Mouse (Mus musculus): ENCODE results near the gene Gimap4. TPM values are rescaled to one million over a fixed set of nuclear protein-coding genes. Genes with fewer than 3 reads are reported as not detected.

The Gimap4 gene
- polyA plus RNA-seq, 1 experiment from 2014 or later: 10.1 TPM

DNA sequence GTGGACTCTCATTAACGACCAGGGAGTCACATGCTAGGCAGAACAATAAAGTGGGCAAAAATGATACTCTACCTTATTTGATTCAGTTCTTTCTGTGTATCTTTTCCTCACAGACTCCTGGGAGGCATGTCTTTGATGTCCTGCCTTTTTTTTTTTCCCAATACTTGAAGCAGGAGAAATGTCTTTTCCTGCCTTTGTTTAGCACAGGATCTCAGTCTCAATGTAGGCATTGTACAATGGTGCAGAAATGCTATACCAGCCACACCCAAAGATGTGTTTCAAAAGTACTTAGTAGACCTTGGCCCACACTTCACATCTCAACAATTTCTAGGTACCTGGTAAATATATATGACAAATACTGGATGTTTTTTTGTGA, 13.2 kb downstream of the Gimap4 start:
- Histone ChIP-seq H3K27ac (no peak overlapping the region), H3K4me1 (no peaks in the 10 kb centered on the region; the same call in 1 of the 2 replicates), H3K4me3 (no peak overlapping the region), H3K36me3 (no peaks in the 10 kb centered on the region), H3K9me3 (replicated peaks) (no peaks in the 10 kb centered on the region), H3K27me3 (ENCODE audit: low read depth, poor library complexity, severe bottlenecking) (no peaks in the 10 kb centered on the region)
- WGBS: 61% methylated on average over 1 of the region's 1 CpGs
- no peak for DNase-seq (ENCODE audit: low spot score)

DNA sequence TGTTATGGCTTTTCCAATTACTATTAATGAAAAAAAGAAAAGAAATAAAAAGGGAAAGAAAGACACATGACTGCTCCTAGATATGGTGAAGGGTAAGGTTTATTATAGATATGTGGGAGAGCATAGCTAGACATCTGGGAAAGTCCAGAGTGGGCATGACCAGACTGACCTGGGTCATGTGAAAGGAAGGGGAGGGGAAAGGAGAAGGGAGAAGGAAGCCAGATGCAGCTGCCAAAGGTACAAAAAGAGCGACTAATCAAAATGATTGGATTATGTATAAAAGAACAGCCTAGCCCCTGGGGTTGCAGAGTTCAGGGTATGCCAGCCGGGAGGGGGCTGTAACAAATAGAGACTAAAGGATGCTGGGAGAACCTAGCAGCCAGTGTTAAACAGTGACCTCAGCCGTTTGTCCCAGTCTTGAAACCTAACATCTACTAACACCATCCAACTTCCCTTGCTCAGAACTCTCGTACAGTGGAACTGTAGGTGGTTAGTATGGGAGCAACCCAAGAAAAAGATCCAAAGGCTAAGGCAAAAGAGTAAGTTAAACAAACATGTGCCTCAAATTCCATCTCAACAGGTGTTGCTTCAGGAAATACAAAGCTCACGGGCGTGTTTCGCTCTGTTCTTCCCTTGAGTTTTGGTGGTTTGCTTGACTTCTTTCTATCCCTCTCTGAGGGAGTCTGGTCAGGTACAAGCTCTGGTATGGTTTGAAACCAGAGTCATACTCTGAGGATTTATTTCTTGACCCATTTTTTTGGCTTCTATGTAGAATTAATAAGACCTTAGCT, 13.9 kb downstream of the Gimap4 start:
- Histone ChIP-seq H3K4me1 (peaks cover 2% of the 10 kb centered on the region; the same call in 1 of the 2 replicates), H3K9me3 (replicated peaks) (no peaks in the 10 kb centered on the region), H3K27ac (no peak overlapping the region), H3K4me3 (no peak overlapping the region), H3K36me3 (no peaks in the 10 kb centered on the region), H3K27me3 (ENCODE audit: low read depth, poor library complexity, severe bottlenecking) (no peaks in the 10 kb centered on the region)
- 87% methylated on average over 7 of the region's 7 CpGs for WGBS
- DNase-seq (ENCODE audit: low spot score): peak; percentile 18

- H3K27ac ChIP-seq: no peak overlapping the region
- 85% methylated on average over 3 of the region's 3 CpGs for WGBS
- H3K27me3 ChIP-seq (ENCODE audit: low read depth, poor library complexity, severe bottlenecking): no peaks in the 10 kb centered on the region
- H3K36me3 ChIP-seq: no peaks in the 10 kb centered on the region
- no peaks in the 10 kb centered on the region for H3K9me3 ChIP-seq (replicated peaks)
- H3K4me3 ChIP-seq: no peak overlapping the region
- DNase-seq (ENCODE audit: low spot score): peak; percentile 18
- H3K4me1 ChIP-seq: peaks cover 2% of the 10 kb centered on the region; the same call in 1 of the 2 replicates
Observed at GRCm38 (mm10) chr6:48698888-48699287, 14.5 kb downstream of the Gimap4 start.

DNA sequence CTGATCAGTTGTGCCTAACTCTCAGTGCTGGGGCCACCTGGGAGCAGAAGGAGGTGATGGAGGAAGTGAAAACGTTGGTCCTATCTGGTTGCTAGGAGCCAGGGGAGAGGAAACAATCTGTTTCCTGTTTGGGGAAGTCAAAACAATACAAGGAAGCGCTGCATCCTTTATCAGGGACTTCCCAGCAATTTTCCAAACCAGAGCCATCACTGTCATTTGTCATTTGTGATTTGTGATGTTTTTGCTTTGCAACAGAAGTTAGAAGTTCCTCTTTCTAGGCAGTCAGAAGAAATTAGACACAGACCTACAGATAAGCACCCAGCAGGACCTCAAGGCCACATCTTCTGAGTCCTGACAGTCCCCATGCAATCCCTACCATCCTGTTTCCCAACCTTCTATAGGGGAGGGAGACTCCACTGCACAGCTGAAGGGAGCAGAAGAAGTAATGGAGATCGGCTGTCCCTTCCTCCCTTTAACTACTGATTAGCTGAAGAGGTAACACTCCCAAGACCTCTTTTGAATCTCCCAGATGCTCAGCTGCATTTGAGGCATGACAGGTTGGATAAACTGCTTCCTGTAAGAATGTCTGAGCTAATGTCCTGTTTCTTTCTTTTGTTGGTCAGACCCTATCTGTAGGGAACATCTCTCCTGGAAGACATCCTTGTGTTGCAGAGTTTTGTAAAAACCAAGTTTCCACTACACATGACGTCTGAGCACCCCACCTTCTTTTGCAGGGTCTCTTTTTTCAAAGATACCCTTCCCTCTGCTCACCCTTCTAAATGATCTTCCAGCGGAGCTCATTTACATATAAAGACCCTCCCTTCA, 16.1 kb downstream of the Gimap4 start:
- H3K9me3 ChIP-seq (replicated peaks): no peaks in the 10 kb centered on the region
- H3K4me1 ChIP-seq: peaks cover 2% of the 10 kb centered on the region; the same call in 1 of the 2 replicates
- DNase-seq (ENCODE audit: low spot score): peak; percentile 15
- no peaks in the 10 kb centered on the region for H3K27me3 ChIP-seq (ENCODE audit: low read depth, poor library complexity, severe bottlenecking)
- no peaks in the 10 kb centered on the region for H3K36me3 ChIP-seq
- no peak overlapping the region for H3K27ac ChIP-seq
- 62% methylated on average over 5 of the region's 5 CpGs for WGBS
- H3K4me3 ChIP-seq: no peak overlapping the region

DNA sequence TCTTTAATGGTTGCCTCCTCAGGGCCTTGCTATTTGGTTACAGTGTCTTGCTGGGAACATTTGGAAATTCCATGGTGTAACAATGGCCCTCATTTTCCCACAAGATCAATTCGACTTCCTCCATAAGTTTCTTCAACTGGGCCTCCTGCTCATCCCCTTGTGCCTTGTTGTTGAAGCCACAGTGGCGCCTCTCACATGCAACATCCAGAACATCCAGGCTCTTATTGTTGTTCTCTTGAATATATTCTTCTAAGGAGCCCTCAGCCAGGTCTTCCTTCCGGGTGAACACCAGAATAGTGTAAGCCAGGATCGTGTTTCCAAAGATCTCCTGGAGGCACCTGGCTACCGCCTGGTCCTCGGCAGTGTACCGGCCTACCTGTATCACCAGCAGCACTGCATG, 17.8 kb downstream of the Gimap4 start:
- no peak overlapping the region for H3K27ac ChIP-seq
- no peak for DNase-seq (ENCODE audit: low spot score)
- no peak overlapping the region for H3K4me3 ChIP-seq
- no peaks in the 10 kb centered on the region for H3K27me3 ChIP-seq (ENCODE audit: low read depth, poor library complexity, severe bottlenecking)
- no peaks in the 10 kb centered on the region for H3K36me3 ChIP-seq
- WGBS: 88% methylated on average over 7 of the region's 7 CpGs
- no peaks in the 10 kb centered on the region for H3K9me3 ChIP-seq (replicated peaks)
- H3K4me1 ChIP-seq: peaks cover 2% of the 10 kb centered on the region; the same call in 1 of the 2 replicates

- Histone ChIP-seq H3K36me3 (no peaks in the 10 kb centered on the region), H3K27ac (no peak overlapping the region), H3K27me3 (ENCODE audit: low read depth, poor library complexity, severe bottlenecking) (no peaks in the 10 kb centered on the region), H3K4me3 (no peak overlapping the region), H3K9me3 (replicated peaks) (no peaks in the 10 kb centered on the region), H3K4me1 (peaks cover 2% of the 10 kb centered on the region; the same call in 1 of the 2 replicates)
- no peak for DNase-seq (ENCODE audit: low spot score)
- WGBS: 68% methylated on average over 5 of the region's 5 CpGs
Observed at GRCm38 (mm10) chr6:48702601-48703000, 18.3 kb downstream of the Gimap4 start.

- no peak overlapping the region for H3K4me3 ChIP-seq
- H3K27ac ChIP-seq: no peak overlapping the region
- peaks cover 2% of the 10 kb centered on the region; the same call in 1 of the 2 replicates for H3K4me1 ChIP-seq
- no peaks in the 10 kb centered on the region for H3K27me3 ChIP-seq (ENCODE audit: low read depth, poor library complexity, severe bottlenecking)
- no peaks in the 10 kb centered on the region for H3K36me3 ChIP-seq
- peak; percentile 12 for DNase-seq (ENCODE audit: low spot score)
- H3K9me3 ChIP-seq (replicated peaks): no peaks in the 10 kb centered on the region
Observed at GRCm38 (mm10) chr6:48704146-48704545, 19.8 kb downstream of the Gimap4 start.

DNA sequence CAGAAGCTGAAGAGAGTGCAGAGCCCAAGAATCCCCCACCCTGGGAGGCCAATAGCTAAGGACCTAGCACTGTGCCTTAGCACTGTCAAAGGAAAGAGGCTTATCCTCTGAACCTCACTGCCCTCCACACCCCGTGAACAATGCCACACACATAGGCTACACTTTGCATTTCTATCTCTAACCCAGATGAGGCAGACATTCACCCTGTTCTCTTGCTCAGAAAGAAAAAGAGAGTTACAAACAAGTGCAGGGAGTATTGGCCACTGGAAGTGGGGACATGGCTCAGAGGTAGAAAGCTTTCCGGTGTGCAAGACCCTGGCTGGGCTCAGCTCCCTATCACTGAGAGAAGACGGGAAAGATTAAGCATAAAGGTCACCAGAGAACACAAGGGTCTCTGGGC, 21.8 kb downstream of the Gimap4 start:
- H3K36me3 ChIP-seq: no peaks in the 10 kb centered on the region

DNA sequence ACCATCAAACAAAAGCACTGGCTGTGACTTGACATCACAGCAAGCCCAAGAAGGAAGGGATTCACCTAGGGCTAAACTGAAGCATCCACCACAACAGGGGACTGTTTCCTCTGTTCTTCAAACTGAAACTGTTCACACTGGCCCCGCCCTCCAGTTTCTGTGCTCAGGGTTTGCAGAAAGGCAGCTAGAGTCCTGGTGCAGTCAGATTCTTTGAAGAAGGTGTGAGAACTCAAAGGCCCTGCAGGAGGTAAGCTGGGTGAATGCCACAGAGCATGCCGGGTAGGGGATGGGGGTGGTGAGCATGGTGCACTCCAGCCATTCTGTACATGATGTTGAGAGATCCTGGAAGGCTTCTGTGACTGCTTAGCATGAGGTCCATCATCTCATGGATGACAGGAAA, 34.1 kb downstream of the Gimap4 start, which contains the start of the genes Gm28053 and Gimap7:
Gm28053 (plus strand) TSS at position 153 of the 400 bp plus-strand sequence.
Gimap7 (plus strand) TSS at position 167 of the 400 bp plus-strand sequence.
- Histone ChIP-seq H3K4me3 (no peak within 1 kb of the TSS), H3K27me3 (ENCODE audit: low read depth, poor library complexity, severe bottlenecking) (no peaks in the 10 kb centered on the region), H3K36me3 (no peaks in the 10 kb centered on the region), H3K4me1 (no peaks in the 10 kb centered on the region), H3K9me3 (replicated peaks) (no peaks in the 10 kb centered on the region), H3K27ac (no peak within 1 kb of the TSS)
- 51% methylated on average over 2 of the region's 2 CpGs for WGBS
- DNase-seq (ENCODE audit: low spot score): no peak

More for the DNA sequence above, 21.8 kb downstream of the Gimap4 start:
- no peak for DNase-seq (ENCODE audit: low spot score)
- H3K9me3 ChIP-seq (replicated peaks): no peaks in the 10 kb centered on the region
- peaks cover 2% of the 10 kb centered on the region; the same call in 1 of the 2 replicates for H3K4me1 ChIP-seq
- H3K27ac ChIP-seq: no peak overlapping the region
- WGBS: 75% methylated on average over 3 of the region's 3 CpGs
- no peaks in the 10 kb centered on the region for H3K27me3 ChIP-seq (ENCODE audit: low read depth, poor library complexity, severe bottlenecking)
- H3K4me3 ChIP-seq: no peak overlapping the region

DNA sequence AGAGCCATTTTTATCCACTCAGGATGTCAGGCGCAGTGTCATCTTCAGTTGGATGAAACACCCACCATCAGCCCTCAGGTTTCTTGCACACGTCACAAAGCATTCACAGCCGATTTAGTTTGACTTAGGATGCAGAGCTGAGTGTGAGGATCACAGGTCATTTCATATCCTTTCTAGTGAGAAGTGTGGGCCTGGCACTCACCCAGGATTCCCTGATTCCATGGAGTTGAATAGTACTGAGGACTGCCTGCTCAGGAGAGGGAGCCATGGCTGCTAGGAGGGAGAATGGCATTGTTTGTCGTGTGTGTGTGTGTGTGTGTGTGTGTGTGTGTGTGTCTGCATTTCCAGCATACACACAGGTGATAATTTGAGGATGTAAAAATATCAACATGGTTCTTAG, 36.0 kb downstream of the Gimap4 start:
- Histone ChIP-seq H3K4me1 (no peaks in the 10 kb centered on the region), H3K36me3 (no peaks in the 10 kb centered on the region), H3K4me3 (no peak overlapping the region), H3K9me3 (replicated peaks) (no peaks in the 10 kb centered on the region), H3K27ac (no peak overlapping the region), H3K27me3 (ENCODE audit: low read depth, poor library complexity, severe bottlenecking) (no peaks in the 10 kb centered on the region)
- 97% methylated on average over 4 of the region's 4 CpGs for WGBS
- DNase-seq (ENCODE audit: low spot score): no peak

- DNase-seq (ENCODE audit: low spot score): no peak
- Histone ChIP-seq H3K27me3 (ENCODE audit: low read depth, poor library complexity, severe bottlenecking) (no peaks in the 10 kb centered on the region), H3K36me3 (no peaks in the 10 kb centered on the region), H3K9me3 (replicated peaks) (no peaks in the 10 kb centered on the region), H3K4me3 (no peak overlapping the region), H3K4me1 (0 out of 2 replicates have a peak, but pooled peaks cover 6% of the 10 kb centered on the region), H3K27ac (no peak overlapping the region)
- 88% methylated on average over 8 of the region's 8 CpGs for WGBS
Observed at GRCm38 (mm10) chr6:48723468-48723867, 39.1 kb downstream of the Gimap4 start.

GRCm38 (mm10) chr6:48725476-48725875, 41.1 kb downstream of the Gimap4 start:
- DNase-seq (ENCODE audit: low spot score): no peak
- Histone ChIP-seq H3K4me3 (no peak overlapping the region), H3K36me3 (no peaks in the 10 kb centered on the region), H3K27ac (no peak overlapping the region), H3K27me3 (ENCODE audit: low read depth, poor library complexity, severe bottlenecking) (no peaks in the 10 kb centered on the region), H3K9me3 (replicated peaks) (no peaks in the 10 kb centered on the region), H3K4me1 (0 out of 2 replicates have a peak, but pooled peaks cover 6% of the 10 kb centered on the region)
- WGBS: 50% methylated on average over 1 of the region's 1 CpGs

DNA sequence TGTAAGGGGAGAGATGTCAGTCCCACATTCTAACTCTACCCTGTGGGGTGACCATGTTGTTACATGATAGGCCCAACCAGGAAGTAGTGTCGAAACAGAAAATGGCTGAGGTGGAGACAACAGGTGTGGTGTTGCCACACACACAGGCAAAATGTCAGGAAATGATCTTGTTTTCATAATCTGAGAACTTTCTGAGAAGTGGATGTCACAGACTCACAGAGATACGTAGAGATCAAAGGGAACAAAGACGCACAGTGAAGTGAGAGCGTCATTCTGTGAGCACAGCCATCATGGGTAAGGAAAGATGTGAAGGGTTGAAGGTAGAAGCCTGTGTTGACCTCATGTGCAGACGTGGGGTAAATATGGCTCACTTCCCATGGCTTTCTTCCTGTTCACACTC, 43.4 kb downstream of the Gimap4 start:
- Histone ChIP-seq H3K36me3 (no peaks in the 10 kb centered on the region), H3K9me3 (replicated peaks) (no peaks in the 10 kb centered on the region), H3K4me1 (0 out of 2 replicates have a peak, but pooled peaks cover 6% of the 10 kb centered on the region), H3K27ac (no peak overlapping the region), H3K4me3 (no peak overlapping the region), H3K27me3 (ENCODE audit: low read depth, poor library complexity, severe bottlenecking) (no peaks in the 10 kb centered on the region)
- DNase-seq (ENCODE audit: low spot score): no peak
- WGBS: 90% methylated on average over 5 of the region's 5 CpGs

Measured in limb, embryonic 10.5 days (tissue).